Mouse (Mus musculus): ENCODE data around the gene Adarb1.

The Adarb1 gene

GRCm38 (mm10) chr10:77434457-77435151 is 16.5 kb upstream of the Adarb1 start:
- DNase-seq, result no peak

DNA sequence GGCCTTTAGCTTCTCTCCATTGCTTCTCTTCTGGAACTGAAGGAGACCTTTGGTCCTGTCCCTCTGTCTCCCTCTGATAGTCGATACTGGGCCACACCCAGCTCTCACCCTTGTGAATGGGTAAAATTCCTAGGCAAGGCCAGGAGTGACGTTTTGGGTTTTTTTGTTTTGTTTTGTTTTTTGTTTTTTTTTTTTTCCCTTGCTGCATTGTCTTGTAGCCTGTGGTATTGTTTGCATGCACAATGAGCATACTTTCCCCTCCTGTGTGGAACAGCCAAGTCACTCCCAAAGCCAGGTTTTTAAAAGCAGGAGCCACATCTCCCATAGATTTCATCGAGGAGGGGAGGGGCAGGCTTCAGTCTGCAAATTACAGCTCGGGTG is 16.0 kb upstream of the Adarb1 start:
- no peak for DNase-seq

DNA sequence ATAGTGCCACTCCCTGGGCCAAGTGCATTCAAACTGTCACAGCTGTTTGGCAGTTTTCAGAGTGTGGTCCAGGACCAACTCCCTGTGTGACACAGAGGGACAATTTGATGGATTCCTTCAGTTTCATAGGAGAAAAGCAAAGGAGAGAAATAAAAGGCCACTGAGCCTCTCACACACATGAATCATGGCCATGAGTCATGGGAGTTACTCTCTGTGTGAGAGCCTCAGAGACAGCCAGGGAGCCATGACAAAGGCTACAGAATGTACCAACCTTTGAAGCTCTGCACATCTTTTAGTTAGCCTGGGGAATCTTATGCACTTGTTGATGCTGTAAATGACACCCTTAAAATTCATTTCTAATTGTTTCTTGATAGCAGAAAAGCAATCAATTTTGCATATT is 12.7 kb upstream of the Adarb1 start:
- DNase-seq, result no peak

GRCm38 (mm10) chr10:77429921-77430320 is 11.9 kb upstream of the Adarb1 start:
- no peak for DNase-seq

DNA sequence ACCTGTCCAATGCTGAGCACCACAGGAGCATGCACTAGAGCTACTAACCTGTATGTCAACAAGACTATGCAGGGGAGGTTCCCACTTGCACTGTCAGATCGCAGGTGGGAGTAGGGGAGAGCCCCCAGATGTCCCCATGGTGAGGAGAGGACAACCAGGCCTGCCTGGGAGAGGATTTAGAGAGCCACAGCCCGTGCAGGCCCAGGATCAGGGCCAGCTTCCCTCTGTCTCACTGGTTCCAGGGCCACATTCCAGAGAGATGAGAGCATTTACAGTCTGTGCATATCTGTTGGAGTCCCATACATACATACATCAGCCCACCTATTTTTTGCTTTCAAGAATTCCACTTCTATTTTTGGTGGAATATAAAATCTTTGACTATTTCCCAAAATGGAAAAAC is 9.5 kb upstream of the Adarb1 start:
- DNase-seq, result no peak

- DNase-seq, result no peak
Measured at GRCm38 (mm10) chr10:77420190-77420589, 2.1 kb upstream of the Adarb1 start.

GRCm38 (mm10) chr10:77417240-77418102 is 599 bp downstream of the Adarb1 start:
- DNase-seq, result peak; percentile 64

DNA sequence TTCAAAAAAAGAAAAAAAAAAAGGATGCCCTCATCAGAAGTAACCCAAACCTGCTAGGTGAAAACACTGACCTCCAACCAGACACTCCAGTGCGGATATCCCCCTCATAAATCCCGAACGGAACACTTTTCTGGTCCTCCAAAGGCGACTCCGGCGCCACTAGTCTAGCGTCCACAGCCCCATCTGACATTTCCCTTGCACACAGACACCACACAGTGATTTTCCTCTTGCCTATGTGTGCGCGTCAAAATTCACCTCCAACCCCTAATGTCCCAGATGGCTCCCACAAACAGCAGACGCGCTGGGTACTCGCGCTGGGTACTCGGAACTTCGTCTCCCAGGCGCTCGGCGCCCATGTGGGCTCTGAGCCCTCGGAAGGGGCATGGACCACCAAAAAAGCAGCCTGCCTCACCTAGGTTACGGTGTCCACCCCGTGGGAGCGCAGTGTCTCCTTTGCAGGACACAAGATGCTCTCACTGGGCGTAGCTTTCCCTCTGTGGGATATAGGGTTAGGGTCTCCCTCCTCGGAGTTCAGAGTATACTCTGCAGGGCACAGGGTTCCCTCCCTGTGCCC is 1.3 kb downstream of the Adarb1 start:
- peak; percentile 28 for DNase-seq

GRCm38 (mm10) chr10:77415867-77416266 is 2.2 kb downstream of the Adarb1 start:
- no peak for DNase-seq

DNA sequence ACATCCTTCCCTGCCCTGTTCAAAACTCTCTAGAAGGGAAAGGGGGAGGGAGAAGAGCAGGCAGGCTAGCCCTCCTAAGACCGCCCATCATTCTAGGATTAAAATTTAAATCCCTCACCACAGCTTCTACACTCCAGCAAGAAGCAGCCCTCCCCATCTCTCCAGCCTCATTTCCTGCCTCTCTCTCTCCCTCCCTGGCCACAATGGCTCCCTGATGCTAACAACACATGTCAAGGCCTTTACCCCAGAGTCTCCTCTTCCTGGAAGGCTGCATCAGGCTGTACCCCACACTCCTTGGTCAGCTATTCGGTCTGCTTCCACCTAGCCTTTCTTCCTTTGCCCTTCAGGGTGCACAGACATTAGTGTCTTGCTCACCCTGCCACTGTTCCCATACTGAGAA is 4.3 kb downstream of the Adarb1 start:
- no peak for DNase-seq

- no peak for DNase-seq
Measured at GRCm38 (mm10) chr10:77409154-77409553, 8.9 kb downstream of the Adarb1 start.

DNA sequence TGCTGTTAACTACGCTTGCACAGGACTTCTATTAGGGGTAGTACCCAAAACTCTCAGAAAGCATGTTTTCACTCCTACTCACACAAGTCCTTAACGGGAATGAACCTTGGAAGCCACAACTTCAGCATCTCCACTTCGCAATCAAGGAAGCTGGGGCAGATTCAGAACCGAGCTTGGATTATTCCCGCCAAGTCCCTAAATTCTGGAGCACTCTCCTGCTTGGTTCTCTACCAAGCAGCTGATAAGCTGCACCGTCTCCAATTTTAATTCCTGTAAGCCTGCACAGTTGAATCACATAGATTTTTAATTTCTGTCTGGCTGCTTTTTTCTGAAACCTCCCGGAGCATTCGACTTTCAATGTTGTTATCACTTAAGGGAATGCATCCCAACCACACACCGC is 9.8 kb downstream of the Adarb1 start:
- DNase-seq, result no peak

- DNase-seq, result no peak
Measured at GRCm38 (mm10) chr10:77406486-77406885, 11.6 kb downstream of the Adarb1 start.

DNA sequence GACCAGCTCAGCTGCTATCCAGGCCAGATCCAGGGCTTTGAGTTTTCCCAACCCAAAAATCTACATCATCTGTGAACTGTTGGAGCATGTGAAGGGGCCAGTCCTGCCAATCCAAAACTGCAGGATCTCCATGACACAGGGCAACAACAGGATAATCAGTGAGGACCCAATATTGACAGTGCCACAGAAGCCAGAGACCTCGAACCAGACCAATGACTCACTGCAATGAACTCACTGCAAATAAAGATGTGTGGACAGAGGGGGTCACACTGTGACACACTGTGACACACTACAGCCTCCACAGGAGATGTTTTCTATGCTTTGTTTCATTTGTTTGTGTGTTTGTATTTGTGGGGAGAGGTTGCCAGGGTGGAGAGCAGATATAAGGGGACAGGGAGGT is 15.6 kb downstream of the Adarb1 start:
- no peak for DNase-seq

- no peak for DNase-seq
Measured at GRCm38 (mm10) chr10:77401039-77401438, 17.0 kb downstream of the Adarb1 start.

- DNase-seq, result no peak
Measured at GRCm38 (mm10) chr10:77399938-77400337, 18.1 kb downstream of the Adarb1 start.

GRCm38 (mm10) chr10:77398082-77398481 is 20.0 kb downstream of the Adarb1 start:
- DNase-seq, result no peak

DNA sequence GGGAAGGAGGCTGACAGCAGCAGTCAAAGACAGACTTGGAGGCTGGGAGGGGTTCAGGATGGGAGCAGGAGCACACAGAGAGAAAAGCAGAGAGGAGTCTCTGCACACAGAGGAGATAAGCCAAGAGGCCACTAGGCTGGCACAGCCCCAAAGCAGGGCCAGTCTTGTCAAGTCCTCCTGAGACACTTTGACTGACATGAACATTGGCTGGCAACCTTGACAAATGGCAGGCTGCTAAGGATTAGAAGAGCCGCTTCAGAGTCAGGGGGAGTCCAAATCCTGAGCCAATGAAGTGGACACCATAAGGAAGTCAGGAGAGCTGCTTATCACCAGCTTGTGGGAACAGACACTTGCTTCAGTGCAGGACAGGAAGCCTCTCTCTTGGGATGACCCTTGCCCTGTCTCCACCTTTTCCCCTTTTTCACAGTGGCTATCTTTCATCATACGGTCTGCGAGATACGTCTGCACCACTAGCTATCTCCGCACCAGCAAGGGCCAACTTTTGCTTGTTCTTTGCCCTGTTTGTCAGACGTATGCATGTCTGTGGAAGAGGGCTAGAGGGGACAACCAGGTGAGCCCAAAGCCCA is 20.9 kb downstream of the Adarb1 start:
- no peak for DNase-seq

DNA sequence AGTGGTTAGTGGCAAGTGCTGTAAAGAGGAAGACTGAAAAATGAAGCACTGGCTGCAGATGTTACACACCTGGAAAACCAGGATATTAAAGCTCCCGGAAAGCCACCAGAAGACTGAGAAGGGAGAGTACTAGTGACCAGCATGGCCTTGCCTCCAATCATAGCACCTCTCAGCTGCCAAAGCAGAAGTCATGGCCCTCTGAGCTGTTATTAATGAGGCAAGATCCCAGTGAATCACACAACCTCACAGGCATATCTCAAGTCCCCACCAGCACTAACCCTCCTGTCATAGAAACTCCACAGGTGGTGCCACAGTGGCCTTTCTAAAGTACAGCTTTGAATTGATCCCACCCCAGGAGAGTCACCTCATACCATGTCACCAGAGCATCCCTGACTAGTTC is 22.1 kb downstream of the Adarb1 start:
- DNase-seq, result no peak

GRCm38 (mm10) chr10:77391072-77391471 is 27.0 kb downstream of the Adarb1 start:
- no peak for DNase-seq

DNA sequence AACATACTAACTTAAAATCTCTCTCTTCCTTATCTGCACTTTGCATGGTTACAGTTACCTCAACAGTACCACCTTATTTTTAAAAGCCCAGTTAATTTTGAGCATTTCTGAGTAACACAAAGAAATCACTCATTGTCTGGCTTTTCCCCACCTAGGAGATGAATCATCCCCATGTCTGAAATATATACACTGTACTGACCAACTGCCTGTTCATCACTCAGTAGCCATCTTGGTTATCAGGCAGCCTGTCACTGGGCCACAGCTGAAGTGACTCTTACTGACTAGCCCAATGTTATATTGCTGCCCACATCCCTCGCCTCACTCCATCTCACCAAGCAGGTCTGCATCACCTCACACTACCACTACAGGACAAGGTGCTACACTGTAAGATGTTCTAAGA is 30.5 kb downstream of the Adarb1 start:
- no peak for DNase-seq

DNA sequence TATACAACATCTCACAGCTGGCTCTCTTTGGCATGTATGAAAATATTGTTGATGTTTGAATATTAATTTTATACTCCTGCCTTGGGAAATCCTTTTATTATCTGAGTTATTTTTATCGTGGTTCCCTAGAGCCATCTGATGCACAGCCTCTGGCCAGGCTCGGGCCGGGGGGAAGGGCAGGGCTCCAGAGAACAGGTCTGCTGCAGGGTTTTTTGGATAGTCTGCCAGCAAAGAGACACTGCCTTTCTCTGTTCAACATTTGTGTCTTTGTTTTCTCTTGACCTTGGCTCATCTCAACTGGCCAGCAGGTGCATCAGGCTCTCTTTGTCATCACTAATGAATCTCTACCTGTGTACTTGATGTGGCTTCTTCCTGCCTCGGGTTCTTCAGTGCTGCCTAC is 32.3 kb downstream of the Adarb1 start:
- no peak for DNase-seq

- DNase-seq, result no peak
Measured at GRCm38 (mm10) chr10:77383045-77383444, 35.0 kb downstream of the Adarb1 start.

- no peak for DNase-seq
Measured at GRCm38 (mm10) chr10:77381191-77381590, 36.9 kb downstream of the Adarb1 start.

All from embryo, embryonic 11 days (tissue).